Mouse (Mus musculus) forebrain, embryonic 16.5 days (tissue): ENCODE data around the gene Acss2. TPM values are rescaled to one million over a fixed set of nuclear protein-coding genes. Genes with fewer than 3 reads are reported as not detected.
A peak's percentile ranks its signal among the peaks of the same experiment; 100 is the strongest.

ENCODE experiments used
- ATAC-seq: fragments of 200-750 bp; cut with Nextera tagmentation; 2 replicates; pipeline ENCODE4 v1.8.0; 2017; ENCODE audit warnings: mild to moderate bottlenecking, moderate library complexity
- H3K27ac ChIP-seq: fragments of 300-500 bp; sonication (generic); 2 replicates; pipeline ENCODE4 v1.5.1; 2014; ENCODE audit warnings: low read length, control low read depth
- H3K27me3 ChIP-seq: fragments of 300-500 bp; sonication (generic); replicated peaks from 2 replicates; pipeline ENCODE4 v1.6.1; 2014; ENCODE audit warnings: low read length; ENCODE audit not compliant: control insufficient read depth, insufficient read depth
- H3K36me3 ChIP-seq: fragments of 300-500 bp; sonication (generic); 2 replicates; pipeline ENCODE4 v1.6.1; 2014; ENCODE audit not compliant: control insufficient read depth, insufficient read depth
- H3K4me1 ChIP-seq: fragments of 300-500 bp; sonication (generic); replicated peaks from 2 replicates; pipeline ENCODE4 v1.6.1; 2014; ENCODE audit warnings: low read length; ENCODE audit not compliant: control insufficient read depth, insufficient read depth
- H3K4me2 ChIP-seq: fragments of 300-500 bp; sonication (generic); 2 replicates; pipeline ENCODE4 v1.6.1; 2014; ENCODE audit warnings: mild to moderate bottlenecking, low read length, control low read depth
- H3K4me3 ChIP-seq: fragments of 300-500 bp; sonication (generic); replicated peaks from 2 replicates; pipeline ENCODE4 v1.5.1; 2014; ENCODE audit warnings: mild to moderate bottlenecking, low read length, control low read depth
- H3K9ac ChIP-seq: fragments of 300-500 bp; sonication (generic); replicated peaks from 2 replicates; pipeline ENCODE4 v1.6.1; 2014; ENCODE audit warnings: low read depth, low read length, control low read depth
- H3K9me3 ChIP-seq: fragments of 300-500 bp; sonication (generic); 2 replicates; pipeline ENCODE4 v1.6.1; 2016; ENCODE audit warnings: low read length; ENCODE audit not compliant: control insufficient read depth
- WGBS: fragments of 180-500 bp; shearing (Covaris S2); extraction: QIAGEN DNeasy Blood & Tissue Kit; methylation state at CpG from one replicate; pipeline ENCODE4 v1.1.7; 2014; 5-methylcytosine and 5-hydroxymethylcytosine counted together
- polyA plus RNA-seq: library from polyadenylated mRNA; unstranded; fragments of >200 nt; fragmentation: Nextera tagmentation; extraction: Ambion mirVana; gene quantifications from 2 replicates; pipeline ENCODE4 v1.2.1, GENCODE M21; 2015

Gene Acss2
- polyA plus RNA-seq, 1 experiment from 2014 or later, result 22.8 TPM

- H3K4me1 ChIP-seq, result no peaks in the 10 kb centered on the region
- 86% methylated on average over 5 of the region's 5 CpGs for WGBS
- no peaks in the 10 kb centered on the region for H3K36me3 ChIP-seq
- H3K9ac ChIP-seq, result no peak overlapping the region
- no peaks in the 10 kb centered on the region for H3K9me3 ChIP-seq
- no peaks in the 10 kb centered on the region for H3K27me3 ChIP-seq
- H3K4me3 ChIP-seq, result no peak overlapping the region
- H3K4me2 ChIP-seq, result no peak overlapping the region
- no peak overlapping the region for H3K27ac ChIP-seq
- no peak for ATAC-seq
Measured at GRCm38 (mm10) chr2:155582996-155583395, 65.2 kb downstream of the Acss2 start.

DNA sequence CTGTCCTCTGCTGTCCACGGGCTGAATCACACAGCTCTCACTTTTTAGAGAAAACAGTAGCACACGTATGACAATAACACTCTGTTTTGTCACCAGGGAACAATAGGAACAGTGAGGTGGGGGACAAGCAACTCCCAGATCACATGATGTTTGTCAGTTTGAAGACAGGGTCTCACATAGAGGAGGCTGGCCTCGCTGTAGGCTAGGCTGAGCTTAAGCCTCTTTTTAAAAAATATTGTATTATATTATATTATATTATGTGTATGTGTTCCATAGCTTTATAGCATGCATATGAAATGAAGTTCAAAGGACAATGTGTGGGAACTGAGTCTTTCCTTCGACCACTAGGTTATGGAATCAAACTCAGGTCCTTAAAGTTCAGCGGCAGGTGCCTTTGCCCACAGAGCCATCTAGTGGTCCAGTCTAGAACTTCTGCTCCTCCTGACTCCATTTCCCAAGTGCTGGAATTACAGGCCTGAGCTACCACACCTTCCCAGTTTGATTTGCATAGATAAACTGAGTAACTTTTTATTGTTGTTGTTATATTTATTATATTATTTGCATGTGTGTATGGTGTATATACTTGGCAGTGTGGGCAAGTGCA is 66.3 kb downstream of the Acss2 start:
- Histone ChIP-seq H3K9me3 (no peaks in the 10 kb centered on the region), H3K9ac (no peak overlapping the region), H3K4me3 (no peak overlapping the region), H3K4me1 (no peaks in the 10 kb centered on the region), H3K4me2 (no peak overlapping the region), H3K36me3 (no peaks in the 10 kb centered on the region), H3K27ac (no peak overlapping the region), H3K27me3 (no peaks in the 10 kb centered on the region)
- 43% methylated on average over 5 of the region's 5 CpGs for WGBS
- ATAC-seq, result no peak; the same call in 1 of the 2 replicates

DNA sequence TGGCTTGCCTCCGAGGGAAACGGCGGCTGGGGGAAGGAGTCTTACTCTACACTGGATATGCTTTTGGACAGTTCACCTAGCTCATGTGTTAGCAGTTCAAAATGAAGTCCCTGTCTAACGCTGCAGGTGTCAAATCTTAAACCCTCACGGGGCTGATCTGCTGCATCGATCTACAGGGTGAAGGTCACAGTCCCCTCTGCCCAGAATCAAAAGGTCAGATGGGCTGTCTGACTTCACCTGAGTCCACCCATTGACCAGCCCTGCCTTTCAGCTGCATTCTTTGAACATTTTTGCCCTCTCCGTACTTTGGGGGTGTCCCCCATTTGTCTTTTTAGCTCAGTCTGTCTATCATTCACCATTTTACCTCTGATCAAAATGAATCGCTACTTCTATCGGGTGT is 67.3 kb downstream of the Acss2 start:
- ATAC-seq, result no peak
- no peak overlapping the region for H3K4me2 ChIP-seq
- H3K9me3 ChIP-seq, result no peaks in the 10 kb centered on the region
- H3K4me3 ChIP-seq, result no peak overlapping the region
- H3K36me3 ChIP-seq, result no peaks in the 10 kb centered on the region
- H3K27me3 ChIP-seq, result no peaks in the 10 kb centered on the region
- no peak overlapping the region for H3K9ac ChIP-seq
- WGBS, result 60% methylated on average over 9 of the region's 9 CpGs
- no peak overlapping the region for H3K27ac ChIP-seq
- no peaks in the 10 kb centered on the region for H3K4me1 ChIP-seq

DNA sequence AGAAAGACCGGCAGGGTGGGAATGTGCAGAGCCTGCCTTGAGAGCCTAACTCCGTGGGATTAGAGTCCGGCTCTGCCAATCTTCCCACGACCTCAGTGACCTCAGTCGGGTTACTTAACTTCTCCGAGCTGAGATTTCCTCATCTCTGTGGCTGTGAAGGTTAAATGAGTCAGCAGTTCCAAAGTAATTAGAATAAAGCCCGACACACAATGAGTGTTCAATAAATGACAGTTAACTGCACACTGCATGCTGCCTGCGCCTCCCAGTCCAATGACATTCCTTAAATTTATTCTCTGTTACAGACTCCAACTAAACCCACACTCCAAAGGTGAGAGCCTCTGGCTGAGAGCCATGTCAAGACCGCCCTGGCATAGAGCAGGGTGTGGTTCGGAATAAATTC is 67.7 kb downstream of the Acss2 start:
- no peak overlapping the region for H3K9ac ChIP-seq
- no peaks in the 10 kb centered on the region for H3K4me1 ChIP-seq
- no peak overlapping the region for H3K4me2 ChIP-seq
- H3K27ac ChIP-seq, result no peak overlapping the region
- H3K4me3 ChIP-seq, result no peak overlapping the region
- no peak for ATAC-seq
- 24% methylated on average over 10 of the region's 10 CpGs for WGBS
- H3K36me3 ChIP-seq, result no peaks in the 10 kb centered on the region
- no peaks in the 10 kb centered on the region for H3K9me3 ChIP-seq
- no peaks in the 10 kb centered on the region for H3K27me3 ChIP-seq

GRCm38 (mm10) chr2:155588136-155588535 is 70.4 kb downstream of the Acss2 start:
- no peaks in the 10 kb centered on the region for H3K27me3 ChIP-seq
- H3K9me3 ChIP-seq, result no peaks in the 10 kb centered on the region
- H3K27ac ChIP-seq, result no peak overlapping the region
- no peak for ATAC-seq
- H3K36me3 ChIP-seq, result no peaks in the 10 kb centered on the region
- WGBS, result 72% methylated on average over 3 of the region's 3 CpGs
- peaks cover 11% of the 10 kb centered on the region for H3K4me1 ChIP-seq
- no peak overlapping the region for H3K9ac ChIP-seq
- no peak overlapping the region for H3K4me2 ChIP-seq
- no peak overlapping the region for H3K4me3 ChIP-seq

GRCm38 (mm10) chr2:155589521-155589920 is 71.8 kb downstream of the Acss2 start:
- Histone ChIP-seq H3K4me2 (no peak overlapping the region), H3K27ac (no peak overlapping the region), H3K9me3 (no peaks in the 10 kb centered on the region), H3K4me1 (peaks cover 11% of the 10 kb centered on the region), H3K36me3 (no peaks in the 10 kb centered on the region), H3K27me3 (no peaks in the 10 kb centered on the region), H3K4me3 (no peak overlapping the region), H3K9ac (no peak overlapping the region)
- 77% methylated on average over 6 of the region's 6 CpGs for WGBS
- ATAC-seq, result no peak

DNA sequence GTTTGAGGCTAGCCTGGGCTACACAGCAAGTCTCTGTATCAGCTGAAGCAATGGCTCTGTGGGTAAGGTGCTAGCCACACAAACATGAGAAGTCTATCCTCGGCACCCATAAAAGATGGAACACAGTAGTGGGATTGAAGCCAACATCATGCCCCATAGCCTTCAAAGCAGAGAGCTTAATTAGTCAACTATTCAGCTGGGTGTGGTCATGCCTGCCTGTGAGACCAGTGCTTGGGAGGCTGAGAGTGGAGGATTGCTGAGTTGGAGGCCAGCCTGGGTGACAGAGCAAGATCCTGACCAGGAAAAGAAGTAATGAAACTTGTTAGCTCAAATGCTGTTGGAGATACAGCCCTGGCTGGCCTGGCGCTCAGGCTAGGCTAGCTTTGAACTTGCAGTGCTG is 73.1 kb downstream of the Acss2 start:
- no peaks in the 10 kb centered on the region for H3K36me3 ChIP-seq
- H3K4me3 ChIP-seq, result no peak overlapping the region
- no peaks in the 10 kb centered on the region for H3K9me3 ChIP-seq
- no peak overlapping the region for H3K4me2 ChIP-seq
- ATAC-seq, result no peak
- H3K9ac ChIP-seq, result no peak overlapping the region
- H3K27me3 ChIP-seq, result no peaks in the 10 kb centered on the region
- WGBS, result 84% methylated on average over 2 of the region's 2 CpGs
- H3K4me1 ChIP-seq, result peaks cover 11% of the 10 kb centered on the region
- no peak overlapping the region for H3K27ac ChIP-seq

DNA sequence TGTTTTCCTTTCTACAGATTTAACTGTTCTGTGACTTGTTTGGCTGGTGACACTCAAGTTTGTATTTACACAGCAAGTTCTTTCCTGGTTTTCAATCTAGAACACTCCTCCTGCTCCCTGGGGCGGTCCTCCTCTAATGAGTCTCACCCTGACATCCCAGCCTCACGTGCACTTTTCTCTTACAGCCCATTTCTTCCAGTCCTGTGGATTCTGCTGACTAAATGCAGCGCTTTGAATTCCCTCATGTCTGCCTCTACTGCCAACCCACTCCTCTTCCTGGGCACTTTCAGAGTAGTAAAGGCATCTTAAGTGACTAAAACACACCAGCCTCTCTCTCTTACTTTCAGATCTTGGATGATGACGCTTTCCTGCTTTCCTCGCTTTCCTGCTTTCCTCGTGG is 73.9 kb downstream of the Acss2 start:
- Histone ChIP-seq H3K9ac (peak overlapping the region; percentile 60), H3K4me1 (peaks cover 11% of the 10 kb centered on the region), H3K27me3 (no peaks in the 10 kb centered on the region), H3K27ac (no peak overlapping the region; the same call in 1 of the 2 replicates), H3K9me3 (no peaks in the 10 kb centered on the region), H3K36me3 (no peaks in the 10 kb centered on the region), H3K4me2 (peak overlapping the region; percentile 96), H3K4me3 (peak overlapping the region; percentile 73)
- 6% methylated on average over 6 of the region's 6 CpGs for WGBS
- no peak for ATAC-seq

GRCm38 (mm10) chr2:155592137-155592853 is 74.5 kb downstream of the Acss2 start, which contains the start of gene Gss:
Gene Gss, minus strand, starts transcription at chr2:155592810.
- Histone ChIP-seq H3K27me3 (no peaks in the 10 kb centered on the region), H3K9ac (peak within 1 kb of the TSS; percentile 60), H3K27ac (peak within 1 kb of the TSS; percentile 58), H3K4me3 (peak within 1 kb of the TSS; percentile 73), H3K4me1 (peaks cover 11% of the 10 kb centered on the region), H3K4me2 (peak within 1 kb of the TSS; percentile 96), H3K36me3 (no peaks in the 10 kb centered on the region), H3K9me3 (no peaks in the 10 kb centered on the region)
- peak; percentile 93 for ATAC-seq
- WGBS, result under 1% methylated on average over 53 of the region's 53 CpGs
